Mouse (Mus musculus) intestine, embryonic 16.5 days (tissue): ENCODE results near the gene Nars2. TPM values are rescaled to one million over a fixed set of nuclear protein-coding genes. Genes with fewer than 3 reads are reported as not detected.
A peak's percentile ranks its signal among the peaks of the same experiment; 100 is the strongest.

ENCODE experiments used
- ATAC-seq: fragments of 200-750 bp; cut with Nextera tagmentation; 2 replicates; pipeline ENCODE4 v1.8.0; 2017; ENCODE audit warnings: moderate TSS enrichment, moderate library complexity
- H3K27ac ChIP-seq: fragments of 300-500 bp; sonication (generic); 2 replicates; pipeline ENCODE4 v1.5.1; 2014; ENCODE audit warnings: mild to moderate bottlenecking, low read length
- H3K27me3 ChIP-seq: fragments of 300-500 bp; sonication (generic); replicated peaks from 2 replicates; pipeline ENCODE4 v1.6.1; 2014; ENCODE audit warnings: low read length, control low read depth, mixed read lengths; ENCODE audit not compliant: control insufficient read depth, insufficient read depth
- H3K36me3 ChIP-seq: fragments of 300-500 bp; sonication (generic); 2 replicates; pipeline ENCODE4 v1.6.1; 2014; ENCODE audit warnings: low read length, control low read depth; ENCODE audit not compliant: control insufficient read depth, insufficient read depth
- H3K4me1 ChIP-seq: fragments of 300-500 bp; sonication (generic); 2 replicates; pipeline ENCODE4 v1.6.1; 2014; ENCODE audit warnings: low read length, control low read depth, mixed read lengths; ENCODE audit not compliant: control insufficient read depth, insufficient read depth
- H3K4me2 ChIP-seq: fragments of 300-500 bp; sonication (generic); 2 replicates; pipeline ENCODE4 v1.6.1; 2014; ENCODE audit warnings: low read depth, low read length, control low read depth
- H3K4me3 ChIP-seq: fragments of 300-500 bp; sonication (generic); 2 replicates; pipeline ENCODE4 v1.5.1; 2014; ENCODE audit warnings: mild to moderate bottlenecking, low read length
- H3K9ac ChIP-seq: fragments of 300-500 bp; sonication (generic); 2 replicates; pipeline ENCODE4 v1.6.1; 2014; ENCODE audit warnings: low read depth, low read length
- H3K9me3 ChIP-seq: fragments of 300-500 bp; sonication (generic); 2 replicates; pipeline ENCODE4 v1.6.1; 2016; ENCODE audit warnings: low read length, control low read depth; ENCODE audit not compliant: control insufficient read depth
- WGBS: fragments of 180-500 bp; shearing (Covaris S2); extraction: QIAGEN DNeasy Blood & Tissue Kit; methylation state at CpG from one replicate; pipeline ENCODE4 v1.1.7; 2014; 5-methylcytosine and 5-hydroxymethylcytosine counted together
- polyA plus RNA-seq: library from polyadenylated mRNA; unstranded; fragments of >200 nt; fragmentation: Nextera tagmentation; extraction: Ambion mirVana; gene quantifications from 2 replicates; pipeline ENCODE4 v1.2.1, GENCODE M21; 2015

The Nars2 gene
- polyA plus RNA-seq: 29.7 and 30.4 TPM in 2 replicates

- Histone ChIP-seq H3K27ac (peak within 1 kb of the TSS; percentile 92), H3K27me3 (no peaks in the 10 kb centered on the region), H3K4me2 (peak within 1 kb of the TSS; percentile 80), H3K9me3 (no peaks in the 10 kb centered on the region), H3K9ac (peak within 1 kb of the TSS; percentile 85), H3K4me1 (peaks cover 3% of the 10 kb centered on the region; the same call in 1 of the 2 replicates), H3K36me3 (no peaks in the 10 kb centered on the region), H3K4me3 (peak within 1 kb of the TSS; percentile 71)
- WGBS: under 1% methylated on average over 62 of the region's 62 CpGs
- ATAC-seq: peak; percentile 100
Measured at GRCm38 (mm10) chr7:96951281-96952051, at the start of gene Nars2. Nars2 (plus strand) TSS chr7:96951505.

DNA sequence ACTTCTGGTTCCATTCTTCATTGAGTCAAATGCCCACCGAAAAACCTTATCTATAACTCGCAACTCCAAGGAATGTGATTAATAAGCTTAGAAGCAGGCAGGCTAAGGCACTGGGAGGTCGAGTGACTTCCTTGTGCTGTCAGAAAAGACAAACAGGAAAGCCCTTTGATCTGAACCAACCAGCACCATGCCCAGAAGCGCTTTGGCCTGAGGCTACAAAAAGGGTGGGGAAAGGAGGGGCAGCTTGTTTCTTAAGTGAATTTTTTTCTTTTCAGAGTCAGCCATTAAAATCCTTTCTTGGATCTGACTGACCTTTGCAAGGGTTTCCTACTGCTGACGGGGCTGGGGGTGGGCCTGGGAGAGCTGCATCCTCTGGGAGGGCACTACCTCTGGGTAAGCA is 49.1 kb upstream of the Nars2 start:
- Histone ChIP-seq H3K9me3 (no peaks in the 10 kb centered on the region), H3K4me3 (no peak overlapping the region), H3K27me3 (no peaks in the 10 kb centered on the region), H3K9ac (no peak overlapping the region), H3K27ac (no peak overlapping the region), H3K36me3 (no peaks in the 10 kb centered on the region; the same call in 1 of the 2 replicates), H3K4me1 (peaks cover 12% of the 10 kb centered on the region), H3K4me2 (no peak overlapping the region)
- 46% methylated on average over 5 of the region's 5 CpGs for WGBS
- no peak for ATAC-seq

DNA sequence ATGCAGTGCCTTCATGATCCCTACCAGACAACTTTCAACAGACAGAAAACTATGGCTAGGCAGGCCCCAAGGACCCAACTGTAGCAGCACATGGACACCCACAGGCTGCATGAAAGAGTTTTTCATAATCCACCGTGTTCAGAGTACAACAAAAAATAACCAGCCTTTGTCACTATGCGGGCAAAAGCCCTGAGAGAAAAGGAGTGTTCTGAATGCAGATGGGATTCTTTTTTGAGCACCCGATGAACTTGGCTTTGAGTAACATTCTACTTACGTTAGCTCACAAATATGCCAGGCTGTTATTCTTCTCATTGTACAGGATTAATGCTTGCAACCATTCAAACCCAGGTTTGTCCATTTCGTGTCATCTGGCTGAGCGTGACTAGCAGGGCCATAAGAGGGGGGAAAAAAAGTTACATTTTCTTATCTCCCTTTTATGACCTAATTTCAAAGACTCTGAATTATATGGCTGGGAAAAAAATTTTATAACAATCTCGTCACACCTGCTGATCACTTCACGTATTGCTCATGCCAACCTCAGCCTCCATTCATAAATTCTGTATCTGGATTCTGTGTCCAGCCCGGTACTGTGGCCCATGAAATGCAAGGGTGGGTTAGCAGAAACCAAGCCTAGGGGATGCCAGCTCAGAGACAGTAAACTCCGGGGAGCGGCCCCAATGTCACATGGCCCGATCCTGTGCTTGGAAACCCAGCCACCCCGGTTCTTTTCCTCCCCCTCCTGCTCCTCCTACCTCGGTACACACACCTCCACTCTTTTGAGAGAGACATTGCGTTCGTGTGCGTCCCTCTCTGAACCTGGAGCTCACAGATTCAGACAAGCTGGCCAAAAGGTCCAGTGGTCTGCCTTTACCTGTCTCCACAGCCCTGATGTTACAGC is 48.0 kb upstream of the Nars2 start:
- 70% methylated on average over 17 of the region's 17 CpGs for WGBS
- Histone ChIP-seq H3K4me2 (peak overlapping the region; percentile 13; the same call in 1 of the 2 replicates), H3K36me3 (no peaks in the 10 kb centered on the region; the same call in 1 of the 2 replicates), H3K9ac (no peak overlapping the region), H3K27ac (no peak overlapping the region), H3K9me3 (no peaks in the 10 kb centered on the region), H3K27me3 (no peaks in the 10 kb centered on the region), H3K4me1 (peaks cover 12% of the 10 kb centered on the region), H3K4me3 (no peak overlapping the region)
- peak; percentile 59 for ATAC-seq

DNA sequence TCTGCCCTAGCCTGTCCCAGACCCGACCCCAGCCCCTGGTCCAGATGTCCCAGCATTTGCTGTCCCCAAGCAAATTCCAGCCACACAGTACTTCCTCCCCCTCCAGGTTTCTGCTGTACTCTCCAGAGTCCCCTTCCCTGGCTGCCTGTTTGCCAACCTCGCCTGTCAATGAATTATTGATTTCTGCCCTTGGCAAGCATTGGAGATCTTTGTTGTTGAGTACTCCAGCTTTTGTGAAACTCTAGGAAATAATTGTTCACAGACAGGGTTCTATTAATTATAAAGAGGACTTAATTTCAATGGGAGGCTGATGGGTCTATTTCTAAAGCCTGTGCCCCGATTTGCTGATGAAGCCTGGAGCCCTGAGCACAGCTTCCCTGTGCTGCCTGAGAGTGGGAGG is 46.9 kb upstream of the Nars2 start:
- Histone ChIP-seq H3K36me3 (no peaks in the 10 kb centered on the region; the same call in 1 of the 2 replicates), H3K4me2 (no peak overlapping the region), H3K9me3 (no peaks in the 10 kb centered on the region), H3K27me3 (no peaks in the 10 kb centered on the region), H3K9ac (no peak overlapping the region), H3K4me1 (peaks cover 6% of the 10 kb centered on the region; the same call in 1 of the 2 replicates), H3K4me3 (no peak overlapping the region), H3K27ac (no peak overlapping the region)
- no peak for ATAC-seq
- WGBS: 56% methylated on average over 3 of the region's 3 CpGs

DNA sequence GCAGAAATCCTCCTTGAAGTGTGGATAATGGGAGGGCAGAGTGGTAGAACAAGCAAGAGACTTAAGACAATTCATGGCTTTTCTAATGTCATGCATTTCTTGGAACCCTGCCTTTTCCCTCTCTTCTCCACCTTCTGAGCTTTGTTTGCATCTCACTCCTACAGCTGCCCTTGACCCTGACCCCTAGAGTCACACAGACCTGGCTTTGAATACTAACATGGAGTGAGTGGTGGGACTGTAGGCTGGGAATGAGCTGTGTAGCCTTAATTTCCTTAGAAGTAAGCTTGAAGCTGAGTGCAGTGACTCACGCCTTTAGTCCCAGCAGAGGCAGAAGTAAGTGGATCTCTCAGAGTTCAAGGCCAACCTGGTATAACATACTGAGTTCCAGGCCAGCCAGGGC is 46.4 kb upstream of the Nars2 start:
- Histone ChIP-seq H3K27me3 (no peaks in the 10 kb centered on the region), H3K27ac (no peak overlapping the region), H3K36me3 (no peaks in the 10 kb centered on the region; the same call in 1 of the 2 replicates), H3K4me2 (no peak overlapping the region), H3K4me3 (no peak overlapping the region), H3K9ac (no peak overlapping the region), H3K4me1 (peaks cover 6% of the 10 kb centered on the region; the same call in 1 of the 2 replicates), H3K9me3 (no peaks in the 10 kb centered on the region)
- ATAC-seq: no peak
- 85% methylated on average over 1 of the region's 1 CpGs for WGBS

DNA sequence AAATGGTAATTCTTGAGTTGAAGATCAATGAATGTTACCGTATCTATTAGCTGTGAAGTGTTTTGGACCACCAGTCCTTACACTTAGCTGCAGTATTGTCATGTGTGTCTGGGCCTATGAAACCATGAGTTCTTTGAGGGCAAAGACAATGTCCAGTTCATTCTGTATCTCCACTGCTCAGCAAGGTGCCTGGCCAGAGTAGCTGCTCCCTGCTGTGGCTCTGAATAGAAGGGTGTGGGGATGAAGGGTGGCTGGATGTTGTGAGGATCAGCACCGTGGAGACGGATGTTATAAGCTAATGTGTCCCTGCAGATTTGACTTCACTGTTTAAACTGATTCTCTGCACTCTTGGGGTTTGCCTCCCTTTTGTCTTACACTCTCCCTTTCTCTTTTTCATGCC is 45.9 kb upstream of the Nars2 start:
- Histone ChIP-seq H3K27ac (no peak overlapping the region), H3K4me3 (no peak overlapping the region), H3K4me2 (no peak overlapping the region), H3K9me3 (no peaks in the 10 kb centered on the region), H3K9ac (no peak overlapping the region), H3K27me3 (no peaks in the 10 kb centered on the region), H3K36me3 (no peaks in the 10 kb centered on the region; the same call in 1 of the 2 replicates), H3K4me1 (peaks cover 6% of the 10 kb centered on the region; the same call in 1 of the 2 replicates)
- 90% methylated on average over 3 of the region's 3 CpGs for WGBS
- no peak for ATAC-seq

DNA sequence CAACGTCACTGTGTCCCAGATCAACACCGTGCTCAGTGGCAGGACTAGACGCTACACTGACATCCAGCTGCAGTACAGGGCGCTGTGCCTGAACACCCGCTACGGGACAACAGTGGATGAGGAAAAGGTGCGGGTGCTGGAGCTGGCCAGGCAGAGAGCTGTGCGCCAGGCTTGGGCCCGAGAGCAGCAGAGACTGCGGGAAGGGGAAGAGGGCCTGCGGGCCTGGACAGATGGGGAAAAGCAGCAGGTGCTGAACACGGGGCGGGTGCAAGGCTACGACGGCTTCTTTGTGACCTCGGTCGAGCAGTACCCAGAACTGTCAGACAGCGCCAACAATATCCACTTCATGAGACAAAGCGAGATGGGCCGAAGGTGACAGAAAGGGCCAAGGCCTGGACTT is 45.1 kb upstream of the Nars2 start:
- no peak for ATAC-seq
- no peak overlapping the region for H3K9ac ChIP-seq
- H3K9me3 ChIP-seq: no peaks in the 10 kb centered on the region
- no peak overlapping the region for H3K4me3 ChIP-seq
- no peaks in the 10 kb centered on the region for H3K27me3 ChIP-seq
- peaks cover 6% of the 10 kb centered on the region; the same call in 1 of the 2 replicates for H3K4me1 ChIP-seq
- 93% methylated on average over 20 of the region's 20 CpGs for WGBS
- H3K36me3 ChIP-seq: no peaks in the 10 kb centered on the region; the same call in 1 of the 2 replicates
- no peak overlapping the region for H3K27ac ChIP-seq
- H3K4me2 ChIP-seq: no peak overlapping the region

DNA sequence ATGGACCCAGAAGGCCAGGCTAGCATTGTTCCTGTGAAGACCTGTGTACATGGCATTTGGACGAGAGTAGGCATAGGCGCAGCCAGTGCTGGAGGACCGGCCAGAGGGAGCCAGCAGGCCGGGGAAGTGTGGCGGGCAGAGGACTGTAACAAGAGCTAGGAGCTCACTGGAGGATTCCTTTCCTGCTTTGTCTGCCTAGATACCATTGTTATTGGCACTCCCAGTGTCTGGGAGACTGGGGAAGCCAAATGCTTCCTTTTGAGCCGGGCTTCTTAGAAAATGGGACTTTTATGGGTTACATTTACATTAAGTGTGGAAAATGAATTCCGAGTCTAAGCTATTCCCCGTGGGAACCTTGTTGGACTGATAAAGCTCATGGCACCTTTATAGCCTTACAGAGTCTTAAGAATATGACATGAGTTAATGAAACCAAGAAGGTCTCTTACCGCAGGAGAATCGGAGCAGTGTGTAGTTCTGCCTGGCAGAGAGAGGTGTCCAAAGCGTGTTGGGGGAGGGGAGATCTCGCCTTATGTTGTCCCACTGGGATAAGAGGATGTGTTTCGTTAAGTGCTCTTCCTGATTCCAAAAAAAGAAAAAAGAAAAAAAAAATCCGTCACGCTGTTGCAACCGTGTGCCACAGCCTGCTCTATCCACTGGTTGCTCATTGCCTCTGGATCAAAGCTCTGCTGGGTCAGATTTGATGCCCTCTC is 43.2 kb upstream of the Nars2 start:
- Histone ChIP-seq H3K27me3 (no peaks in the 10 kb centered on the region), H3K36me3 (no peaks in the 10 kb centered on the region), H3K27ac (no peak overlapping the region), H3K4me3 (no peak overlapping the region), H3K9ac (no peak overlapping the region), H3K4me1 (no peaks in the 10 kb centered on the region), H3K4me2 (no peak overlapping the region), H3K9me3 (no peaks in the 10 kb centered on the region)
- ATAC-seq: no peak
- WGBS: 82% methylated on average over 16 of the region's 16 CpGs

GRCm38 (mm10) chr7:96909856-96910255 is 41.4 kb upstream of the Nars2 start:
- Histone ChIP-seq H3K4me2 (no peak overlapping the region), H3K9me3 (no peaks in the 10 kb centered on the region), H3K4me1 (no peaks in the 10 kb centered on the region), H3K9ac (no peak overlapping the region), H3K27me3 (no peaks in the 10 kb centered on the region), H3K36me3 (no peaks in the 10 kb centered on the region), H3K4me3 (no peak overlapping the region), H3K27ac (no peak overlapping the region)
- WGBS: 80% methylated on average over 5 of the region's 5 CpGs
- ATAC-seq: no peak
